22 mouse cellular contexts compared by ENCODE assay signal in genomic region chr11:41063570-41063969, GRCm38 (mm10).
DNase-seq lines count a peak whose midpoint lies in the region; ATAC-seq and TF ChIP-seq lines count a peak whose summit lies in the region.
"Had no signal": no experiment of that assay in that cellular context is flagged by ENCODE, and none has a peak within 500 bp of the region (broad histone marks: within the 10 kb centered on the region; RNA-seq: fewer than 3 reads in every experiment).

No protein-coding gene starts in this region.

- TF ChIP-seq EP300 in liver, postnatal 0 days (IDR thresholded peaks at IDR 0.05; ENCODE audit: low read depth) = no peak
- no peak for TF ChIP-seq EP300 in liver, embryonic 14.5 days (IDR thresholded peaks at IDR 0.05; ENCODE audit: low read depth)

- no peak overlapping the region for H3K4me3 ChIP-seq in liver, embryonic 12.5 days
- no peak overlapping the region for H3K4me3 ChIP-seq in liver, postnatal 0 days (ENCODE audit: low read depth, low read length)
- H3K4me3 ChIP-seq in liver, embryonic 13.5 days (replicated peaks) = no peak overlapping the region
- no peak overlapping the region for H3K4me3 ChIP-seq in liver, embryonic 14.5 days (ENCODE audit: insufficient read depth in 1 of 2, low read depth in 2 of 2, low read length in 2 of 2)
- H3K4me3 ChIP-seq: embryonic facial prominence, embryonic 13.5 days; embryonic facial prominence, embryonic 15.5 days; erythroblast, embryonic 14.5 days; forebrain, embryonic 10.5 days; forebrain, embryonic 12.5 days had no signal

- ATAC-seq in liver, embryonic 12.5 days = peak; percentile 76
- ATAC-seq in liver, postnatal 0 days = no peak
- peak; percentile 75; the same call in 1 of the 2 replicates for ATAC-seq in liver, embryonic 13.5 days (ENCODE audit: low read depth)
- ATAC-seq in liver, embryonic 14.5 days (ENCODE audit: insufficient read depth) = peak; percentile 59; the same call in 1 of the 2 replicates
- ATAC-seq: forebrain, embryonic 14.5 days; forebrain, embryonic 16.5 days had no signal

- no peaks in the 10 kb centered on the region for H3K36me3 ChIP-seq in liver, embryonic 12.5 days
- H3K36me3 ChIP-seq in liver, postnatal 0 days (replicated peaks; ENCODE audit: insufficient read depth, low read length) = no peaks in the 10 kb centered on the region
- H3K36me3 ChIP-seq in liver, embryonic 13.5 days = no peaks in the 10 kb centered on the region
- H3K36me3 ChIP-seq in liver, embryonic 14.5 days (replicated peaks; ENCODE audit: control insufficient read depth, insufficient read depth, low read depth) = no peaks in the 10 kb centered on the region
- H3K36me3 ChIP-seq: embryonic facial prominence, embryonic 13.5 days; embryonic facial prominence, embryonic 15.5 days; forebrain, embryonic 10.5 days; forebrain, embryonic 12.5 days had no signal

- no peak for DNase-seq in liver, postnatal 0 days
- DNase-seq in liver, embryonic 13.5 days = no peak
- no peak for DNase-seq in liver, embryonic 14.5 days (ENCODE audit: low read depth in 3 of 3, low spot score in 3 of 3)
- no peak for DNase-seq in layer of hippocampus, postnatal 36 days
- DNase-seq: adrenal gland, adult 2 months; adrenal gland, postnatal 10 days; adrenal gland, postnatal 25 days; cerebellum, adult 11 months; cerebellum, adult 18-20 months; cerebellum, adult 8-10 months; cerebellum, adult 9-11 months; cerebellum, postnatal 14 days; cerebellum, postnatal 36 days; embryo, embryonic 11 days had no signal

- H3K27me3 ChIP-seq in liver, embryonic 12.5 days (replicated peaks) = no peaks in the 10 kb centered on the region
- no peaks in the 10 kb centered on the region for H3K27me3 ChIP-seq in liver, postnatal 0 days (ENCODE audit: insufficient read depth, low read length)
- H3K27me3 ChIP-seq in liver, embryonic 13.5 days = no peaks in the 10 kb centered on the region
- no peaks in the 10 kb centered on the region for H3K27me3 ChIP-seq in liver, embryonic 14.5 days (ENCODE audit: control insufficient read depth, insufficient read depth, low read length)
- H3K27me3 ChIP-seq: embryonic facial prominence, embryonic 13.5 days; embryonic facial prominence, embryonic 15.5 days; forebrain, embryonic 12.5 days had no signal

- 32% methylated on average over 3 of the region's 3 CpGs for WGBS in liver, embryonic 12.5 days (ENCODE audit: insufficient replicate concordance)
- WGBS in liver, postnatal 0 days (ENCODE audit: insufficient replicate concordance) = 50% methylated on average over 3 of the region's 3 CpGs
- WGBS in liver, embryonic 13.5 days (ENCODE audit: insufficient replicate concordance) = 24% methylated on average over 3 of the region's 3 CpGs
- 39% methylated on average over 3 of the region's 3 CpGs for WGBS in liver, embryonic 14.5 days (ENCODE audit: insufficient replicate concordance)

- H3K27ac ChIP-seq in liver, embryonic 12.5 days = no peak overlapping the region
- no peak overlapping the region for H3K27ac ChIP-seq in liver, postnatal 0 days (ENCODE audit: low read depth)
- no peak overlapping the region for H3K27ac ChIP-seq in liver, embryonic 13.5 days
- no peak overlapping the region for H3K27ac ChIP-seq in liver, embryonic 14.5 days
- H3K27ac ChIP-seq: embryonic facial prominence, embryonic 13.5 days; embryonic facial prominence, embryonic 15.5 days; forebrain, embryonic 10.5 days; forebrain, embryonic 12.5 days had no signal

- no peaks in the 10 kb centered on the region for H3K4me1 ChIP-seq in liver, embryonic 12.5 days
- H3K4me1 ChIP-seq in liver, postnatal 0 days (ENCODE audit: insufficient read depth) = no peaks in the 10 kb centered on the region
- H3K4me1 ChIP-seq in liver, embryonic 13.5 days (replicated peaks) = no peaks in the 10 kb centered on the region
- no peaks in the 10 kb centered on the region for H3K4me1 ChIP-seq in liver, embryonic 14.5 days (replicated peaks; ENCODE audit: control insufficient read depth in 2 of 2, insufficient read depth in 2 of 2, low read length in 1 of 2)
- H3K4me1 ChIP-seq: embryonic facial prominence, embryonic 13.5 days; embryonic facial prominence, embryonic 15.5 days; forebrain, embryonic 10.5 days; forebrain, embryonic 12.5 days had no signal

- no peak for TF ChIP-seq CTCF in liver, postnatal 0 days (IDR thresholded peaks at IDR 0.05; ENCODE audit: low read depth)
- no peak for TF ChIP-seq CTCF in liver, embryonic 14.5 days (IDR thresholded peaks at IDR 0.05; ENCODE audit: low read depth)

- no peak overlapping the region for H3K9ac ChIP-seq in liver, embryonic 12.5 days
- no peak overlapping the region for H3K9ac ChIP-seq in liver, postnatal 0 days (replicated peaks)
- H3K9ac ChIP-seq in liver, embryonic 13.5 days = no peak overlapping the region
- no peak overlapping the region for H3K9ac ChIP-seq in liver, embryonic 14.5 days (replicated peaks)
- H3K9ac ChIP-seq: embryonic facial prominence, embryonic 13.5 days; embryonic facial prominence, embryonic 15.5 days; forebrain, embryonic 12.5 days had no signal

- H3K4me2 ChIP-seq in liver, embryonic 12.5 days = no peak overlapping the region
- H3K4me2 ChIP-seq in liver, postnatal 0 days (ENCODE audit: low read depth, low read length) = no peak overlapping the region
- H3K4me2 ChIP-seq in liver, embryonic 13.5 days = no peak overlapping the region
- no peak overlapping the region for H3K4me2 ChIP-seq in liver, embryonic 14.5 days (ENCODE audit: low read depth)
- H3K4me2 ChIP-seq: embryonic facial prominence, embryonic 13.5 days; embryonic facial prominence, embryonic 15.5 days; forebrain, embryonic 12.5 days had no signal

- H3K9me3 ChIP-seq in liver, embryonic 12.5 days (replicated peaks) = no peaks in the 10 kb centered on the region
- H3K9me3 ChIP-seq in liver, postnatal 0 days (ENCODE audit: low read length) = no peaks in the 10 kb centered on the region
- H3K9me3 ChIP-seq in liver, embryonic 13.5 days (replicated peaks) = no peaks in the 10 kb centered on the region
- H3K9me3 ChIP-seq in liver, embryonic 14.5 days (ENCODE audit: control insufficient read depth, low read length) = no peaks in the 10 kb centered on the region
- H3K9me3 ChIP-seq: embryonic facial prominence, embryonic 13.5 days; embryonic facial prominence, embryonic 15.5 days; forebrain, embryonic 10.5 days; forebrain, embryonic 12.5 days had no signal
